Mouse (Mus musculus): Measurements from ENCODE around the gene Csrp3. TPM values are rescaled to one million over a fixed set of nuclear protein-coding genes. Genes with fewer than 3 reads are reported as not detected.

Gene Csrp3
- total and polyA plus RNA-seq, 2 experiments = 10.9 to 44.6 TPM

DNA sequence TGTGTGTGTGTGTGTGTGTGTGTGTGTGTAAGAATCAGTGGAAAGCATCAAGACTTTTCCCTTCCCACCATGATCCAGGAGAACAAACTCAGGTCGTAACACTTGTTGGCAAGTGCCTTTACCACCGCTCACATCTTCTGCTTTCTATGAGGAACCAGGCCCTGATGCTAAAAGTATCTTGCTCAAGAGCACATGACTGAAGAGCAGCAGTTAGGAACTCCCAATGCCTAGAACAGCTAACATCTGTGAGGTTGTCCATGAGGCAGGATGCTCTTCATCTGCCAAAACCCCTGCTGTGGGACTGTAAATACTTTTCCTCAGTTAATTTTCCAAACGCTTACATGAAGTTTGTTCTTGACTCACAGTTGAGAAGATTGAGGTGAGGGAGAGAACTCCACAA, 59.5 kb downstream of the Csrp3 start:
- Histone ChIP-seq H3K4me1 (ENCODE audit: control insufficient read depth, insufficient read depth, low read length) (peaks cover 6% of the 10 kb centered on the region; the same call in 1 of the 2 replicates), H3K79me2 (ENCODE audit: control insufficient read depth, insufficient read depth, low read length) (no peaks in the 10 kb centered on the region; the same call in 1 of the 2 replicates), H3K27ac (replicated peaks; ENCODE audit: insufficient read depth, low read depth, low read length) (peak overlapping the region; percentile 42), H3K36me3 (ENCODE audit: control insufficient read depth, insufficient read depth, low read length) (peaks cover 5% of the 10 kb centered on the region; the same call in 1 of the 2 replicates), H3K9ac (ENCODE audit: low read depth, low read length) (no peak overlapping the region), H3K27me3 (ENCODE audit: control insufficient read depth, insufficient read depth, low read length) (no peaks in the 10 kb centered on the region), H3K4me3 (ENCODE audit: insufficient read depth, low read depth, low read length) (no peak overlapping the region)
- WGBS = 63% methylated on average over 3 of the region's 3 CpGs
- DNase-seq (ENCODE audit: extremely low read depth, low read depth, low spot score) = peak; percentile 33
- TF ChIP-seq CTCF (IDR thresholded peaks at IDR 0.05; ENCODE audit: low read depth, low read length) = no peak
- no peak for TF ChIP-seq POLR2A (IDR thresholded peaks at IDR 0.05; ENCODE audit: extremely low read depth, insufficient read depth, low read length)

DNA sequence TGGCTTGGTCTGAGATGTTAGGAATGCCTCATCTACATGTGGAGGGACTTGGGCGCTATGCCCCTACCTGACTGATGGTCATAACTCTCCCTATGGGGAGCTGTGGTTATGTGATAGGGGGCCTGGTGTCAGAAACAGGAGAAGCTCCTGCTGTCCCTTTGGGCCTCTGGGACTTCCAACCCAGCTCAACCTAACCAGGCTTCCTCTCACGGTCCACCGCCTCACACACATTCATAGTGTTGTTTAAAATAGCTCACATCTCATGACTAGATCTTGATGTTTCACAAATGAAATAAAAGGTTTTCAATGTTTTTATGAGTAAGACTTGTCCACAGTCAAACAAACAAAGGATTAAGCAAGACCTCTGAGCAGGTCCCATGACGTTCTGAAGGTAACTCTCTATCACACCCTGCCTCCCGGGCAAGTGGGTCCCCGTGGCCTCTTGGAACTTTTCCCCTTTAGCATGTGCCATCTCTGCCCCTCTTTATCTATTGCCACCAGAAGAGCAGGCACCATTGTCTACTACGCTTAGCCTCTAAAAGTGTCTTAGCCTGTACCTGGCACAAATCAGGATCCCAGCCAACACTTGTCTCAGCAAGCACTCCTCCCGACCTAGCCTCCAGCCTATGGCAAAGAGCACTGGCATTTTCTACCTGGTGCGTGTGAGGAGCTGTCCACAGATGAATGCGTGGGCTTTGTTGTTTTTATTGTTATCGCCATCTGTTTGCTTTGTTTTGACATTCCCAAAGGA, 62.9 kb downstream of the Csrp3 start:
- no peak for DNase-seq (ENCODE audit: extremely low read depth, low read depth, low spot score)
- Histone ChIP-seq H3K9ac (ENCODE audit: low read depth, low read length) (no peak overlapping the region), H3K27ac (replicated peaks; ENCODE audit: insufficient read depth, low read depth, low read length) (no peak overlapping the region), H3K27me3 (ENCODE audit: control insufficient read depth, insufficient read depth, low read length) (no peaks in the 10 kb centered on the region), H3K79me2 (ENCODE audit: control insufficient read depth, insufficient read depth, low read length) (no peaks in the 10 kb centered on the region), H3K4me1 (ENCODE audit: control insufficient read depth, insufficient read depth, low read length) (peaks cover 6% of the 10 kb centered on the region; the same call in 1 of the 2 replicates), H3K4me3 (ENCODE audit: insufficient read depth, low read depth, low read length) (no peak overlapping the region), H3K36me3 (ENCODE audit: control insufficient read depth, insufficient read depth, low read length) (no peaks in the 10 kb centered on the region)
- TF ChIP-seq CTCF (IDR thresholded peaks at IDR 0.05; ENCODE audit: low read depth, low read length) = no peak
- TF ChIP-seq POLR2A (IDR thresholded peaks at IDR 0.05; ENCODE audit: extremely low read depth, insufficient read depth, low read length) = no peak
- WGBS = 78% methylated on average over 11 of the region's 11 CpGs

DNA sequence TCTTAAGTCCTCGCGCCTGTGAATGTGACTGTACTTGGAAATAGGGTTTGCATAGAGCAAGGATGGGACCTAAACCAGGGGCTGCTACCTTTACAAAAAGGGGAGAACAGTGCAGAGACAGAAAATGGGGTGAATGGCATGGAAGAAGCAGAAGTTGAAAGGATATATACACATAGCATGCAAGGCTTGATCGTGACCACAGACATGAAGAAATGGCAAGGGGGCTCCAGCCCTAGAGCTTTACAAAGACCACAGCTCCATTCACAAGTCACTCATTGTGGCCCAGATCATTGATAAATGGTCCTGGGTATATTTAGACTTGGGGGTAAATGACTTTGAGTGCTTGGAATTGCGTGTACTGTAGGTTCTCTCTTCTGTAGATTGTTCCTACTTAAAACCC, 65.4 kb downstream of the Csrp3 start:
- Histone ChIP-seq H3K27ac (replicated peaks; ENCODE audit: insufficient read depth, low read depth, low read length) (no peak overlapping the region), H3K4me3 (ENCODE audit: insufficient read depth, low read depth, low read length) (no peak overlapping the region)
- 88% methylated on average over 4 of the region's 4 CpGs for WGBS

More for the DNA sequence above, 65.4 kb downstream of the Csrp3 start:
- no peaks in the 10 kb centered on the region for H3K79me2 ChIP-seq (ENCODE audit: control insufficient read depth, insufficient read depth, low read length)
- no peaks in the 10 kb centered on the region for H3K4me1 ChIP-seq (ENCODE audit: control insufficient read depth, insufficient read depth, low read length)
- H3K36me3 ChIP-seq (ENCODE audit: control insufficient read depth, insufficient read depth, low read length) = no peaks in the 10 kb centered on the region
- DNase-seq (ENCODE audit: extremely low read depth, low read depth, low spot score) = no peak
- H3K27me3 ChIP-seq (ENCODE audit: control insufficient read depth, insufficient read depth, low read length) = no peaks in the 10 kb centered on the region
- H3K9ac ChIP-seq (ENCODE audit: low read depth, low read length) = no peak overlapping the region
- no peak for TF ChIP-seq CTCF (IDR thresholded peaks at IDR 0.05; ENCODE audit: low read depth, low read length)
- no peak for TF ChIP-seq POLR2A (IDR thresholded peaks at IDR 0.05; ENCODE audit: extremely low read depth, insufficient read depth, low read length)

Other genes with a start within 250 kb of the Csrp3 start
- not detected in 2 replicates for gene Mrgprb3, start 204.2 kb downstream of the Csrp3 start, total RNA-seq (2014; rRNA removed)
- gene Mrgprb3, start 204.2 kb downstream of the Csrp3 start, polyA plus RNA-seq (2012; rRNA removed) = not detected in 2 replicates
- gene Zdhhc13, start 59.0 kb downstream of the Csrp3 start, total RNA-seq (2014; rRNA removed) = 6.2 and 7.7 TPM in 2 replicates
- 2.7 and 3.0 TPM in 2 replicates for gene Zdhhc13, start 59.0 kb downstream of the Csrp3 start, polyA plus RNA-seq (2012; rRNA removed)
- gene E2f8, start 33.6 kb upstream of the Csrp3 start, total RNA-seq (2014; rRNA removed) = 0.83 and 1.1 TPM in 2 replicates
- gene E2f8, start 33.6 kb upstream of the Csrp3 start, polyA plus RNA-seq (2012; rRNA removed) = 1.3 and 2.6 TPM in 2 replicates
- 11.1 and 25.3 TPM in 2 replicates for gene Nav2, start 60.7 kb upstream of the Csrp3 start, total RNA-seq (2014; rRNA removed)
- gene Nav2, start 60.7 kb upstream of the Csrp3 start, polyA plus RNA-seq (2012; rRNA removed) = 17.6 and 18.4 TPM in 2 replicates

Measured in liver, adult 2 months (tissue).